Mouse (Mus musculus) forebrain, embryonic 15.5 days (tissue): ENCODE measurements around the gene Sub1. TPM values are rescaled to one million over a fixed set of nuclear protein-coding genes. Genes with fewer than 3 reads are reported as not detected.

Experiments used
- ATAC-seq: fragments of 200-750 bp; cut with Nextera tagmentation; replicated peaks from 2 replicates; pipeline ENCODE4 v1.8.0; 2017; ENCODE audit warnings: mild to moderate bottlenecking, moderate TSS enrichment, moderate library complexity
- H3K27ac ChIP-seq: fragments of 300-500 bp; sonication (generic); replicated peaks from 2 replicates; pipeline ENCODE4 v1.5.1; 2015; ENCODE audit warnings: mild to moderate bottlenecking, inconsistent platforms
- H3K27me3 ChIP-seq: fragments of 300-500 bp; sonication (generic); 2 replicates; pipeline ENCODE4 v1.6.1; 2015; ENCODE audit warnings: inconsistent platforms
- H3K36me3 ChIP-seq: fragments of 300-500 bp; sonication (generic); 2 replicates; pipeline ENCODE4 v1.6.1; 2015; ENCODE audit warnings: mild to moderate bottlenecking, inconsistent platforms
- H3K4me1 ChIP-seq: fragments of 300-500 bp; sonication (generic); 2 replicates; pipeline ENCODE4 v1.6.1; 2015; ENCODE audit warnings: inconsistent platforms
- H3K4me2 ChIP-seq: fragments of 300-500 bp; sonication (generic); replicated peaks from 2 replicates; pipeline ENCODE4 v1.6.1; 2015; ENCODE audit warnings: mild to moderate bottlenecking, inconsistent platforms
- H3K4me3 ChIP-seq: fragments of 300-500 bp; sonication (generic); 2 replicates; pipeline ENCODE4 v1.5.1; 2015; ENCODE audit warnings: mild to moderate bottlenecking, inconsistent platforms
- H3K9ac ChIP-seq: fragments of 300-500 bp; sonication (generic); replicated peaks from 2 replicates; pipeline ENCODE4 v1.6.1; 2015; ENCODE audit warnings: mild to moderate bottlenecking, inconsistent platforms
- H3K9me3 ChIP-seq: fragments of 300-500 bp; sonication (generic); 2 replicates; pipeline ENCODE4 v1.6.1; 2016; ENCODE audit warnings: inconsistent platforms
- WGBS: fragments of 180-500 bp; shearing (Covaris S2); methylation state at CpG from one replicate; pipeline ENCODE4 v1.1.7; 2015; ENCODE audit warnings: mixed read lengths; 5-methylcytosine and 5-hydroxymethylcytosine counted together
- polyA plus RNA-seq: library from polyadenylated mRNA; unstranded; fragments of >200 nt; fragmentation: Nextera tagmentation; extraction: Ambion mirVana; gene quantifications from 2 replicates; pipeline ENCODE4 v1.2.1, GENCODE M21; 2015

Gene Sub1
- polyA plus RNA-seq, 1 experiment from 2014 or later, result 483 TPM

DNA sequence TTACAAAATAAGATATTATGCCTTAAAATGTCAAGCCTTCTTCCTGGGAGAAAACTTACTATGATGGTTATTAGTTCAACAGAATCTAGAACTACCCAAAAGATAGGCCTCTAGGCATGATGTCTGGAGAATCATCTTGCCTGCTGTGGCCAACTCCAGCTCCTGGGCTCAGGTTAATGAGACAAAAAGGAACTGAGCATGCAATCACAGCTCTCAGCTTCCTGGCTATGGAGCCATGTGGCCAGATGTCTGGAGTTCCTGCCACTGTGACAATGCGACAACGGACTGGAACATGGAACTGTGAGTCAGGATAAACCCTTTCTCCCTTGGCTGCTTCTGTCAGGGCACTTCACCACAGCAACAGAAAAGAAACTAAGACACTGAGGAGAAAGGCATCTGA, 14.8 kb downstream of the Sub1 start:
- no peak overlapping the region for H3K4me3 ChIP-seq
- WGBS, result 79% methylated on average over 2 of the region's 2 CpGs
- H3K27me3 ChIP-seq, result no peaks in the 10 kb centered on the region
- H3K27ac ChIP-seq, result no peak overlapping the region
- H3K4me2 ChIP-seq, result no peak overlapping the region
- H3K9me3 ChIP-seq, result no peaks in the 10 kb centered on the region
- no peak for ATAC-seq
- no peak overlapping the region for H3K9ac ChIP-seq
- H3K36me3 ChIP-seq, result peaks cover 65% of the 10 kb centered on the region
- H3K4me1 ChIP-seq, result no peaks in the 10 kb centered on the region

- Histone ChIP-seq H3K36me3 (peaks cover 61% of the 10 kb centered on the region), H3K9me3 (no peaks in the 10 kb centered on the region), H3K4me2 (no peak overlapping the region), H3K9ac (no peak overlapping the region), H3K4me1 (no peaks in the 10 kb centered on the region), H3K27me3 (no peaks in the 10 kb centered on the region), H3K4me3 (no peak overlapping the region), H3K27ac (no peak overlapping the region)
- WGBS, result 91% methylated on average over 8 of the region's 8 CpGs
- no peak for ATAC-seq
Measured at GRCm38 (mm10) chr15:11981501-11981900, 15.3 kb downstream of the Sub1 start.

GRCm38 (mm10) chr15:11978175-11978574, 18.6 kb downstream of the Sub1 start:
- no peak overlapping the region for H3K9ac ChIP-seq
- H3K36me3 ChIP-seq, result peaks cover 35% of the 10 kb centered on the region
- H3K4me1 ChIP-seq, result no peaks in the 10 kb centered on the region
- no peak overlapping the region for H3K27ac ChIP-seq
- H3K4me3 ChIP-seq, result no peak overlapping the region
- ATAC-seq, result no peak
- H3K9me3 ChIP-seq, result no peaks in the 10 kb centered on the region
- H3K4me2 ChIP-seq, result no peak overlapping the region
- 85% methylated on average over 2 of the region's 2 CpGs for WGBS
- H3K27me3 ChIP-seq, result no peaks in the 10 kb centered on the region

DNA sequence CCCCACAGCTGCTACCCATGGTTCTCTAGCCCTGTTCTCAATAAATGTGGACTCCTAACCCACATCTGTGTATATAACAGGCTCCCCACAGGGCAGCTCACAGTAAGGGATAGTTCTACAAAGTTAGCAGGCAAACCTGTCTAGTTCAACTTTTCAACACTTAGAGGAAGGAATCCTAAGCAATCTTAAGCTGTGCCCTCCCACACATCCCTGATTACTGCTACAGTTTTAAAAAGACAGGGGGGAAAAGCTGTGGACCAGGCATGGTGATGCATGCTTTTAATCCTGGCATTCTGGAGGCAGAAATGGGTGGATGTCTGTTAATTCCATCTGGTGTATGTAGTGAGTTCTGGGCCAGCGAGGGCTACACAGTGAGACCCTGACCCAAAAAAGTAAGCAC, 19.7 kb downstream of the Sub1 start:
- Histone ChIP-seq H3K9me3 (no peaks in the 10 kb centered on the region), H3K27me3 (no peaks in the 10 kb centered on the region), H3K27ac (no peak overlapping the region), H3K4me2 (no peak overlapping the region), H3K9ac (no peak overlapping the region), H3K36me3 (peaks cover 26% of the 10 kb centered on the region), H3K4me1 (no peaks in the 10 kb centered on the region), H3K4me3 (no peak overlapping the region)
- no peak for ATAC-seq
- 92% methylated on average over 1 of the region's 1 CpGs for WGBS

- H3K36me3 ChIP-seq, result peaks cover 18% of the 10 kb centered on the region
Measured at GRCm38 (mm10) chr15:11975836-11976235, 20.9 kb downstream of the Sub1 start.

DNA sequence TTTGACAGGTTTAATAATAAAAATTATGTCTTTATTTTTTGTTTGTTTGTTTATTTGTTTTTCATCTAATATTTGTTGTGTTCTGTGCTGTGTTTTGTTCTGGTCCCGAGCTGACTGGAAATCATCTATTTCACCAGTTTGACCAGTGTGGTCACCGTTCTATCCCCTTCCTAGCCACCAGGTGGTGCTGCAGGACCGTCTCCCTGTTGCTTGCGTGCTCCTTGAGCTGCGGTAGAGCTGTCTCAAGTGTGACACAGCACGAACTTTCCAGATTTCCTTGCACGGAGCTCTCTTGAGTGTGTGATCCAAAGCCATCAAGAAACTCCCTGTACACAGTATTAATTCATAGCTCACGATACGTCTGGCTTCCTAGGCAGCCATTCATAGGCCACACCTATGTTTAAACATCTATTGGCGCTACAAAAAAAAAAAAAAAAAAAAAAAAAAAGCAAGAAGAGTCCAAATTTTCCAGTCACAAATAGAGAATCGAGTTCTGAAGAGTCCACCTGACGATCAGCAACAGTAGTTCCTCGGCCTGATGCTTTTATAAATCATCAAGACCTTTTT, 24.8 kb downstream of the Sub1 start:
- Histone ChIP-seq H3K27ac (no peak overlapping the region), H3K27me3 (no peaks in the 10 kb centered on the region), H3K9ac (no peak overlapping the region), H3K36me3 (no peaks in the 10 kb centered on the region), H3K4me3 (no peak overlapping the region), H3K9me3 (no peaks in the 10 kb centered on the region), H3K4me1 (no peaks in the 10 kb centered on the region), H3K4me2 (no peak overlapping the region)
- ATAC-seq, result peak; percentile 85
- 23% methylated on average over 13 of the region's 13 CpGs for WGBS

More at GRCm38 (mm10) chr15:11975836-11976235, 20.9 kb downstream of the Sub1 start:
- Histone ChIP-seq H3K27ac (no peak overlapping the region), H3K9me3 (no peaks in the 10 kb centered on the region), H3K4me1 (no peaks in the 10 kb centered on the region), H3K4me3 (no peak overlapping the region), H3K9ac (no peak overlapping the region), H3K27me3 (no peaks in the 10 kb centered on the region), H3K4me2 (no peak overlapping the region)
- no peak for ATAC-seq
- 76% methylated on average over 9 of the region's 9 CpGs for WGBS

- H3K4me2 ChIP-seq, result no peak overlapping the region
- no peak overlapping the region for H3K9ac ChIP-seq
- H3K27ac ChIP-seq, result no peak overlapping the region
- no peaks in the 10 kb centered on the region for H3K27me3 ChIP-seq
- no peaks in the 10 kb centered on the region for H3K36me3 ChIP-seq
- no peak for ATAC-seq
- no peak overlapping the region for H3K4me3 ChIP-seq
- no peaks in the 10 kb centered on the region for H3K9me3 ChIP-seq
- WGBS, result 82% methylated on average over 10 of the region's 10 CpGs
- no peaks in the 10 kb centered on the region for H3K4me1 ChIP-seq
Measured at GRCm38 (mm10) chr15:11970621-11971020, 26.2 kb downstream of the Sub1 start.

- Histone ChIP-seq H3K9me3 (no peaks in the 10 kb centered on the region), H3K27me3 (no peaks in the 10 kb centered on the region), H3K9ac (no peak overlapping the region), H3K4me3 (no peak overlapping the region), H3K4me1 (no peaks in the 10 kb centered on the region), H3K36me3 (no peaks in the 10 kb centered on the region), H3K4me2 (no peak overlapping the region), H3K27ac (no peak overlapping the region)
- 92% methylated on average over 9 of the region's 9 CpGs for whole genome bisulfite sequencing
- no peak for ATAC-seq
Measured at GRCm38 (mm10) chr15:11968851-11969250, 27.9 kb downstream of the Sub1 start.

GRCm38 (mm10) chr15:11966367-11966766, 30.4 kb downstream of the Sub1 start:
- H3K36me3 ChIP-seq, result no peaks in the 10 kb centered on the region
- no peak overlapping the region for H3K4me3 ChIP-seq
- WGBS, result 10% methylated on average over 4 of the region's 4 CpGs
- H3K27ac ChIP-seq, result no peak overlapping the region
- no peak for ATAC-seq
- H3K27me3 ChIP-seq, result no peaks in the 10 kb centered on the region
- no peak overlapping the region for H3K4me2 ChIP-seq
- no peak overlapping the region for H3K9ac ChIP-seq
- H3K4me1 ChIP-seq, result no peaks in the 10 kb centered on the region
- no peaks in the 10 kb centered on the region for H3K9me3 ChIP-seq

DNA sequence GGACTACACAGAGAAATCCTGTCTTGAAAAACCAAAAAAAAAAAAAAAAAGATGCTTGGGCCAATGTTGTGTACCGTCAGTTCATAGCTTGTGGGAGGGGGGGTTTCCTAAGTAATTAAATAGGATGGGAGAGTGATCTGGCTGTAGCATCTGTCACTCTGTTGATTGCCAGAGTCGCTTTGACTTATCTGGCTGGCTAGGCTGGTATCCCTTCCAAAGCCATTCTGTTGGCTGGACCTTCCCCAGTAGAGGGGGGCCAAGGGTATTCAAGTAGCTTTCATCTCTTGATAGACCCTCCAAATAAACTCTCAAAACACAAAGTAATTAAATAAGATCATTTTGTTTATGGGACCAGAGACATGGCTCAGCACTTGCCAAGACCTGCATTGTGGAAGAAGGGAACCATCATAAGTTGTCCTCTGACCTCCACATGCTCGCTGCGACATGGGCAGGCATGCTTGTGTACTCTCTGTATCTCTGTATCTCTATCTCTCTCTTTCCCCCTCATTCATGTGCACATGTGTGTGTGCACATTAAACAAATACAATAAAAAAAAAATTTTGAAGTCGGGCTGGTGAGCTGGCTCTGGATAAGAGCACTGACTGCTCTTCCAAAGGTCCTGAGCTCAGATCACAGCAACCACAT, 31.5 kb downstream of the Sub1 start:
- no peak overlapping the region for H3K4me2 ChIP-seq
- WGBS, result 82% methylated on average over 5 of the region's 5 CpGs
- no peaks in the 10 kb centered on the region for H3K27me3 ChIP-seq
- ATAC-seq, result no peak
- H3K4me1 ChIP-seq, result no peaks in the 10 kb centered on the region
- no peak overlapping the region for H3K9ac ChIP-seq
- H3K4me3 ChIP-seq, result no peak overlapping the region
- H3K36me3 ChIP-seq, result no peaks in the 10 kb centered on the region
- no peaks in the 10 kb centered on the region for H3K9me3 ChIP-seq
- no peak overlapping the region for H3K27ac ChIP-seq

- H3K36me3 ChIP-seq, result no peaks in the 10 kb centered on the region
- no peaks in the 10 kb centered on the region for H3K27me3 ChIP-seq
- H3K4me3 ChIP-seq, result no peak overlapping the region
- no peaks in the 10 kb centered on the region for H3K4me1 ChIP-seq
- no peak overlapping the region for H3K4me2 ChIP-seq
- H3K9ac ChIP-seq, result no peak overlapping the region
- H3K9me3 ChIP-seq, result no peaks in the 10 kb centered on the region
- ATAC-seq, result no peak
- no peak overlapping the region for H3K27ac ChIP-seq
- 93% methylated on average over 11 of the region's 11 CpGs for WGBS
Measured at GRCm38 (mm10) chr15:11963791-11964525, 32.8 kb downstream of the Sub1 start.

- no peak overlapping the region for H3K9ac ChIP-seq
- ATAC-seq, result no peak
- H3K4me2 ChIP-seq, result no peak overlapping the region
- no peaks in the 10 kb centered on the region for H3K36me3 ChIP-seq
- no peaks in the 10 kb centered on the region for H3K4me1 ChIP-seq
- H3K9me3 ChIP-seq, result no peaks in the 10 kb centered on the region
- no peaks in the 10 kb centered on the region for H3K27me3 ChIP-seq
- no peak overlapping the region for H3K27ac ChIP-seq
- H3K4me3 ChIP-seq, result no peak overlapping the region
- 91% methylated on average over 3 of the region's 3 CpGs for WGBS
Measured at GRCm38 (mm10) chr15:11959716-11960115, 37.1 kb downstream of the Sub1 start.
